Mouse (Mus musculus): ENCODE measurements at regions not wholly inside any gene's neighbourhood (a gene's known extent, or its start where the extent isn't known, plus 50 kb on each side); places are given as distances from the start of the nearest gene placed in this dataset.

- peak; percentile 19 for DNase-seq (ENCODE audit: low read depth, low spot score)
Observed at GRCm38 (mm10) chr15:95714408-95714807, 58.6 kb upstream of the Dbx2 start.

GRCm38 (mm10) chr15:95715941-95716340 is 60.2 kb upstream of the Dbx2 start:
- DNase-seq (ENCODE audit: low read depth, low spot score) = no peak

DNA sequence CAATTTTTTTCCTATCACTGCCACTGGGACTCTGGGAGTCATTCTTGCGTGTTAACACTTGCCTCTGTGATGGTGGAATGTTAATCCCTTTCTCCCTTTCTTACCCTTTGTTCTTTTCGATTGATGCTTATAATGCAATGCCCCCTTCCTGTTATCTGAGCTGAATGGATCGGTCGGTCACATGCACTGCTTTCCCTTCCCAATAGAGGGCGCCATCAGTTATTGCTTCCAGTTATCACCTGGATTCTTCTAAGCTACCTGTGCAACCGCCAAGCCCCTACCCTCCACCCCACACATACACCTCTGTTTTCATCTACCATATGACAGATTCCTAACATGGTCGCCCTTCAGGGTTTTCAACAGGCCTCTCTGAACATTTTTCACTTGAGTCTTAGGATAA is 66.9 kb upstream of the Ano6 start:
- peak; percentile 66 for DNase-seq (ENCODE audit: low read depth, low spot score)

DNA sequence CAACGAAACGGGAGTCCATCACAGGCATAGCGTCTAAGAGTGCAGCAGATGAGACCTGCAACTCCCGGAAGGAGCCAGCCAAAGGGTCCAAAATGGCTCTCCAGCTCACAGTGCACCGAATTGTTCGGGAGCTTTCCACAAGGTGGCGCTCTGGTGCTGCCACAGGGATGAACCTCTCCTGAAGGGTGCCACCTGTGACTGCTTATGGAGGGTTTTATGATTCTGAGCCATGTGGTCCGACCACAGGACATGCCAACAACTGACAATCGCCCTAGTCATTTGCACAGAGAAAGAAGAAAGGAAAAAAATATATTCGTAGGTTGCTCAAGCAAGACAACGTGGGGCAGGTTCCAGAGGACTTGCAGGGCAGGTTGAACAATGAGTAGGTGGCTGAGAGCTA is 64.8 kb upstream of the Ano6 start:
- peak; percentile 78 for DNase-seq (ENCODE audit: low read depth, low spot score)

- no peak for DNase-seq (ENCODE audit: low read depth, low spot score)
Observed at GRCm38 (mm10) chr15:95726516-95726915, 64.1 kb upstream of the Ano6 start.

- no peak for DNase-seq (ENCODE audit: low read depth, low spot score)
Observed at GRCm38 (mm10) chr15:95735746-95736145, 54.9 kb upstream of the Ano6 start.

All from CD4-positive, CD25-positive, alpha-beta regulatory T cell, adult 2 months (primary cell).